Mouse (Mus musculus): ENCODE measurements at regions not wholly inside any gene's neighbourhood (a gene's known extent, or its start where the extent isn't known, plus 50 kb on each side); places are given as distances from the start of the nearest gene placed in this dataset.
"Not testable (repeated sequence)": the region's sequence is repeated elsewhere in the genome, so short reads cannot be mapped to it uniquely, and the experiment has no call there.

DNA sequence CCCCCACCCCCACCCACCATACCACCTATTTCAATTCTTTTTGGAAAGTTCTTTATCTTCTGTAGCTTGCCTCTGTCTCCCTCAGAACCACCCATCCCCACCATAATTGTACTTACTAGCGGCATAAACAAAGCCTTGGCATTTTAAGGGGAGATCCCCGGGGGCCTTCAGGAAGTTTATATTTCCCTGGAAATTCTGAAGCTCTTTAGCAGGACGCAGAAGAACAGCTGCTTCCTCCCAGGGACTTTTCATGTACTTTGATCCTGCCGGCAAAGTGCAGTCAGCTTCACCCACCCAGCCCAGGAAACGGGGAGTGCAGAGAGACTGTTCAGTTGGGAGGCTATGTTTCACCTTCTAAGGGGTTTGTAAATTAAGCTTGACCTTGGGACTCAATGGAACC is 545.6 kb upstream of the Tbl1xr1 start:
- DNase-seq: no peak

DNA sequence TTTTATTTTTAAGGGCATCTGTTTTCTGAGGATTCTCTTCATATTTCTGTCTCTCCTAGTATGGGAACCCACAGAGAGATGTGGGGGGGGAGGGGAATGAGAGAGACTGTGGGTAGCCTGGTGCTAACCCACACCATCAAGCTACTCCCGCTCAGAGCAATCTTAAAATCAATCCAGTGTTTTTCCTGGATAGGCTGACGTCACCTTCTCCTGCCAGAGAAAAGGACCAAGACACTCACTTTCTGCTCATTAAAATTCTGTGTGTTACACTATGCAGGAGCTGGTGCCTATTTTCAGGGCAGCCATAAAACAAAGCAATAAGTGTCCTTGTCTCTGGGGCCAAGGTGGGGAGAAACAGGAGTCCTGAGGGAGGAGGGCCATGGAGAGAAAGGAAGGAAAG is 537.3 kb upstream of the Tbl1xr1 start:
- DNase-seq: no peak

GRCm38 (mm10) chr3:21544456-21544855 is 532.0 kb upstream of the Tbl1xr1 start:
- DNase-seq: no peak

DNA sequence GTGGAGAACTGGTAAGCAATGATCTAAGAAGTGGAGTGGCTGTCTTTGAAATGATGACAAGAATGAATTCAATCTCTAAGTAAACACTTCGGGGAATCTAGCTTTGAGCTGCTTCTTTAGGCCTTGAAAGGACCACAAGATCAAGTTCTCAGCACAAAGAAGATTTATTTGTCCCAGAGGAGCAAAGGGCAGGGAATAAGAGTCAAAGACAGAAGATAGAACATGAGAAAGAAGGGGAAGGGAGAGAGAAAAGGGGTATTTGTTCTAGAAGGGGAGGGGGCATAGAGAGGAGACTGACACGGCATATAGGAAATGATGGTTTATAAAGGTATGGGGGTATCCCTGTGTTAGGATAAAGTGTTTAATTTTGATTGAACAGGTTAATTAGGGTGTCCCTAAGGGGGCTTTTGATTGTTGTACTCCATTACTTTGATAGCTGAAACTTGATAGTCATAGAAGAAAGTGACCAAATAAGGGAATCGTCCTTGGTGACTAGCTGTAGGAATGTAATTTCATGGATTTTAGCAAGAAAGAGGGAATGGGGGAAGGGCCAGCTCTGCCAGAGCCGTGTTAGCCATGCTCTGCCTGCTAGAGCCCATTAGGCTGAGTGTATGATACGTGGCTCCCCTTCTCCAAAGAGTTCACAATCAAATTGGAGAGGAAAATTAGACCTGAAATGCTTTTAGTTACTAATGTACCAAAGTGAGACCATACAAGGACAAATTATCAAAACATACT is 531.1 kb upstream of the Tbl1xr1 start:
- no peak for DNase-seq

- DNase-seq: no peak
These were observed 530.0 kb upstream of the Tbl1xr1 start for GRCm38 (mm10) chr3:21546411-21546810.

DNA sequence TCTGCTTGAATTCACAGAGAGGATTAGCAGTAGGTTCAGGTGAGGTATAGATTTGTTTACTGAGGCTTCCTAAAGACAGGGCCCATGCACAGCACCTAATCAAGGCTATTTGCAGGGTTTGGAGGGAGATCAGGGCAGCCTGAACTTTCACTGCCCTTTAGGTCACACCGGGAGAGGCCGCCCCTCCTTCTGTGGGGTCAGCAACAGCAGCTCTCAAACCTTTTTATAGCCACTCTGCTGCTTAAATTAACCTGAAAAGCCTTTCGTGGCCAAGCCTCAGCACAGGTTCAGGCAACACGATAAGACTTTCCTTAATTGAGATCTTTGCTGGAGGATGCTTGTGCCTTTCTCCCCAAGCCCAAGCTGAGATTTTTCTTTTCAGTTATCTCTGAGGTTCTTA is 526.8 kb upstream of the Tbl1xr1 start:
- no peak for DNase-seq

DNA sequence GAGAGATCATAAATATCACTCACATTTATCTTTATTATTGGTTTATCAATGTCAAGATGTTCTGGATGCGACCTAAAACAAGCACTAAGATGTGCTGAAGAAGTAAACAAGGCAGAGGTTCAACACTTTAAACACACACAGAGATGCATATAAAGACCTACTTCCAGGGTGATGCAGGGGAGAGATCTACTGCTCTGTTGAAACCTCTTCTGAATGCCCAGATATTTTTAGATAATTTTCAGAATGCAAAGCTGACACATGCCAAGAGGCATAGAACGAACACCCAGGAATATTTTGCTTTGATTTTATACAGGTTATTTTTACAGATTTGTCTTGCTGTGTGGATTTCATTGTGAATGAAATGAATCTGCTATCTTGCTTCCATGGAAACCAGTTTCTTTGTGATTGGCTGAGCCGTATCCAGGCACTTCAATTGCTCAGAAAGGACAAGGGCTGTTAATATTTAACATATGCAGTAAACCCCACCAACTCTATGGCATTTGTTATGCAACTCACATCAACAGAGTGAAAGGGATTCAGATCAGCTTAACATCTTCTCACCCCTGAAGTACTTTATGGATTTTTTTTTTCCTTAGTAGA is 523.2 kb upstream of the Tbl1xr1 start:
- no peak for DNase-seq

- DNase-seq: no peak
These were observed 522.6 kb upstream of the Tbl1xr1 start for GRCm38 (mm10) chr3:21553859-21554258.

GRCm38 (mm10) chr3:21557963-21558441 is 518.5 kb upstream of the Tbl1xr1 start:
- peak; percentile 14 to 17 for DNase-seq

GRCm38 (mm10) chr3:21562771-21563312 is 513.6 kb upstream of the Tbl1xr1 start:
- DNase-seq: no peak

GRCm38 (mm10) chr3:21563454-21563853 is 513.0 kb upstream of the Tbl1xr1 start:
- DNase-seq: no peak

DNA sequence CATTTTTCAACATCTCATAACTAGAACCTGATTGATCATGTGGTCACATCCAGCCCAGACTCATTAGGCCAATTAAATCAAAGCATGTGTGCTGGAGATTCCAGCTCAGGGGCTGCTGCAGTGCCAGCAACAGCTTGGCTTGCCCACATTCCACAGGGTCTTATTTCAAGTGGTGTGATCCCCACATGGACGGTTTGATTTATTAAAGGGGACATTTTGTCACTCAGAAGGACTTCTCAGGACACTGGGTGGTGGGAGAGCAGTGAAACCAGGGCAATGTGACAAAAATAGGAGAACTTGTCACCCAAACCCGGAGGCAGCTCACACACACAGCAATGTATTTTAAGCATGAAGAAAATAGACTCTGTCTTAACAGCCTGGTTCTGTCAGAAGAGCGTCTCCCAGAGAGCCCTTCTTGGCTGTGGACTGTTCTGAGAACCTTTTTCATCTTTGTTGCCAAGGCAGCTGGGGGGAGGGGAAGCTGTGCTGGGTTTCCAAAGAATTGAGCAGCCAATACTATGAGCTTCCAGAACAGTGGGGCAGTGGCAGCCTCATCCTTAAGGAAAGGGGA is 512.2 kb upstream of the Tbl1xr1 start:
- DNase-seq: peak; percentile 15 to 16

GRCm38 (mm10) chr3:21564847-21565485 is 511.5 kb upstream of the Tbl1xr1 start:
- no peak for DNase-seq

- DNase-seq: no peak
These were observed 506.7 kb upstream of the Tbl1xr1 start for GRCm38 (mm10) chr3:21569721-21570120.

DNA sequence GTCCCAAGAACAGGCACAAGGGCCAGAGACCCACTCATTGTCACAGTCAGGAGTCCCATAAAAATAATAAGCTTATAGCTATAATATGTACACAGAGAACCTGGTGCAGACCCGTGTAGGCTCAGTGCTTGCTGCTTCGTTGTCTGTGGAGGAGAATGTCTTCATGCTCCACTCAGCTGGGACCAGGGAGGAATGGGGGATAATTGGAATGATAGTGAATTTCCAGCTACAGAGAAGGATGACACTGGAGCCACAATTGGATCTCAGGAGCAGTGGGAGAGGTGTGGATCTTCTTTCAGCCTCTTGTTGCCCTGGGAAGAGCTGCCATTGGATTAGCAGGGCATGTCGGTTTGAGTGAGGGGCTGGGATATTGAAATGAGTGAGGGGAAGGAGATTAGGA is 497.8 kb upstream of the Tbl1xr1 start:
- DNase-seq: no peak

DNA sequence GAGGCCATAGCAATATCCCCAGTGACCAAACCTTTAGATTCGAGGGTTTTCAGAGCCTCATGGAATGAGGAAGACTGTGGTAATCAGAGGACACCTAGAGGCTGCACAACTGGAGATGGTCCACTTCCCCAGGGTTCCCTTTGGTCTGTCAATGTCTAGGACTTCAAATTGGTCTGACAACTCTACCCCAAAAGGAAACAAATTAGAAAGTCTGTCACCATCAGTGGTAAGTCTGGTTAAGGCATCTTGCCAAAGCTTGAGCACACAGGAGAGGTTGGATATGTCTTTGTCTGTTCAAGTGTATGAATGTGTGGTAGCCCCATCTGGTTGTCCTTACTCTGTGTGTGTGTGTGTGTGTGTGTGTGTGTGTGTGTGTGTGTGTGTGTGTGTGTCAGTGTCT is 494.3 kb upstream of the Tbl1xr1 start:
- DNase-seq: no peak

DNA sequence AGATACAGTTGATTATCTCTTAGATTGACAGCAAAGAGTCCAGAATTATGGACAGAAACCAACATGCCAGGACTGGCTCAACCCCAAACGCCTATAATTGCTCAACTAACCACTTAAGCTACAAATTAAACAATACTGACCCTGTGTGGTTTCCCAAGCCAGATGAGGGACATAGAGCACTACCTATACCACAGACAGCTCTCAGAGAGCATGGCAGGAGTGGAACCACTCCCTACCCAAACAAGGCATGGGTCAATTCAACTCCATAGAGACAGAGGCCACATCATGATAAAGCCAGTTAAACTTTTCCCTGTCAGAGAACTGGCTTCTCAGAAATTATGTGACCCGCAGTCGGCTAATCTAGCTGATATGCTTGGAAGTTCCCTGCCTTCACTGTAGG is 490.7 kb upstream of the Tbl1xr1 start:
- DNase-seq: no peak

GRCm38 (mm10) chr3:21606846-21607245 is 469.6 kb upstream of the Tbl1xr1 start:
- DNase-seq: no peak

DNA sequence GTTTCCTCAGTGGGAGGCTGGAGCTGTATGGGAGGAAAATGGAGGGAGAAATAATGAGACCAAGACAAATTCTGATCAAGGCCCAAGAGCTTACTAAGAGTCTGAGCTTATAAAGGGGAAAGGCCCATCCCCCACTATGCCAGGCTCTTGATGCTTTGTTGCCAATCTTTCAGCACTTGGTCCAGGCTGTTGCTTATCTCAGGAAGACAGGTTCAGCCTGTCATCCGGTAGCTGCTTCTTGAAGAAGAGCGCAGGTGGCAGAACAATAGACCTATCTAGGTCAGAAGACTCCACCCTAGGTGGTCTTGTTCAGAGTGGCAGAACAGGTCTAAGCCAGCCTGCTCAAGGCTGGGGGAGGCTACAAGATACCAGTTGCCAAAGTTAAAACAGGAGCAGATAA is 466.2 kb upstream of the Tbl1xr1 start:
- no peak for DNase-seq

DNA sequence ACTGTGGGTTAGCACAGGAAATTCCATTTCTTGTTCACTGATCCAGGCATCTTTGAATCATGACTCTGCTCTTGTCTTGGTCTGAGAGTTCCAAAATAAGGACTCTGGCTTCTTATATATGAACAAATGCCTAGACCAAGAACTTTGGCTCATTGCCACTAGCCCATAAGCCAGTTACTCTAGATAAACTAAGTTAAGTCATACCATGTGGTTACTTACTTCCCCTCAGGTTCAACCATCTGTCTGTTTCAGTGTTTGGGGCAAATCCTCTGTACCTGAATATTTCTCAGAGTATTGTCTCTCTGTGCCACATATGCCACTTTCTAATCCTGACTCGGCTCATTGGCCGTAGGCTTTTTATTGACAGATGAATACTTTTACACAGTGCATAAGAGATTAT is 454.7 kb upstream of the Tbl1xr1 start:
- DNase-seq: no peak

DNA sequence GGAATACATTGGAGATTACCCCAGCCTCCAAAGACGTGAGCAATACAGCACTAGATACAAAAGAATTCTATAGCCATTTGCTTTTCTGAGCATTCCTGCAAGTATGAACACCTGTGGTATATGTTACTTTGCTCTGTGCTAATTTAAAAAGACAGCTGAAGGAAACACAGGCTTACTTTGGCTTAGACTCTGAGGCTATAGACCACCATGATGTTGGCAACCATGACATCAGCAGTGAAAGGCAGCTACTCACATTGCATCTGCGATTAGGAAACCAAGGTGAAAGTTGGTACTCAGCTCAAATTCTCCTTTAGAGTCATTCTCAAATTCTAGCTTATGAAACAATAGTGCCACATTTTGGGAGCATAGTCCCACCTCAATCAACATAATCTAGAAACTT is 451.4 kb upstream of the Tbl1xr1 start:
- DNase-seq: no peak

DNA sequence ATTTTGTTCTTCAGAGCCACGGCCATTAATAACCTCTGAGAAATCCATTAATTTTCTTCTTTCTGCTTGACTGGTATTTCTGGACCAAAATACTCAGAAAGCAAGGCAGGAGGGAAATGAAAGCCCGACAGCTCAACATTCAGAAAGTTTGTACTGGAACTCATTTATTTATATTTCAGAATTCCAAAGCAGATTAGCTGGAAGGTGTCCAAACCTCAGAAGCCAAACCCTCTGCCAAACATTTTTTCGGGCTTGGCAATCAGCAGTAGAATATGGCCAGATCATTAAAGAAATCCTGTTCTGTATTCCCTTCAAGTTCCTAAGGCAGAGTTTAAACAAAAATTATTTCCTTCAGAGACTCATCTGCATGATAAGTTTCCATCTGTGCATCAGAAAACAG is 450.4 kb upstream of the Tbl1xr1 start:
- DNase-seq: peak in 1 of 2 experiments; percentile 23

DNA sequence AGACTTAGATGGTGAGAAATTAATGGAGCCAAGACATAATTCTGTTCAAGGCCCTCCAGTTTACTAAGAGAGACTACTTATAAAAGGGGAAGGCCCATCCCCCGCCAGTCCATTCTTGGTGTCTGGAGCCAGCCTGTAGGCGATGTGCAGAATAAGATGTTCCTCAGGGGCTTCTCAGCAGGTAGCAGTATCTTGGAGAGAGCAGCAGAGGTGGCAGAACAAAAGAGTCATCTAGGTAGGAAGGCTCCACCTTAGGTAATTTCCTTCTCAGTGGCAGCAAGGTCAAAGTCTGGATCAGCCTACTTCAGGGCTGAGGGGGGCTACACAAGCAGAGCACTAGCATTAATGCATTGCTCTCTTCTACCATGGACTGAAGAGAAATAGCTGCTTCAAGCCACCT is 449.4 kb upstream of the Tbl1xr1 start:
- DNase-seq: not testable (repeated sequence)
